Mouse (Mus musculus): ENCODE data around the gene Flvcr1.

- no peak for TF ChIP-seq CTCF (IDR thresholded peaks at IDR 0.05)
- no peak for TF ChIP-seq POLR2A (IDR thresholded peaks at IDR 0.05; ENCODE audit: insufficient read depth, low read depth, low read length)
- no peak for TF ChIP-seq EP300 (IDR thresholded peaks at IDR 0.05; ENCODE audit: insufficient read depth, low read depth, low read length)
Observed at GRCm38 (mm10) chr1:191071613-191072012, 45.7 kb upstream of the Flvcr1 start.
